Mouse (Mus musculus) macrophage (primary cell): Measurements from ENCODE around the gene Chrnb4. TPM values are rescaled to one million over a fixed set of nuclear protein-coding genes. Genes with fewer than 3 reads are reported as not detected.

ENCODE experiments used
- H3K27ac ChIP-seq: fragments of 350-480 bp; formaldehyde crosslinking; 2 replicates; pipeline ENCODE4 v1.9.0; 2021
- H3K36me3 ChIP-seq: fragments of 350-480 bp; formaldehyde crosslinking; 2 replicates; pipeline ENCODE4 v1.9.0; 2021; ENCODE audit errors: inconsistent target
- H3K4me3 ChIP-seq: fragments of 350-480 bp; formaldehyde crosslinking; 2 replicates; pipeline ENCODE4 v1.9.0; 2021; ENCODE audit errors: inconsistent target
- H3K79me2 ChIP-seq: fragments of 350-480 bp; formaldehyde crosslinking; 2 replicates; pipeline ENCODE4 v1.9.0; 2021; ENCODE audit errors: inconsistent target
- WGBS: methylation state at CpG from one replicate; pipeline ENCODE4 v1.1.7; 2026; ENCODE audit warnings: inconsistent platforms; ENCODE audit not compliant: missing documents; 5-methylcytosine and 5-hydroxymethylcytosine counted together
- polyA plus RNA-seq: library from polyadenylated mRNA; stranded (reverse); fragments of 250-400 nt; gene quantifications from 3 replicates; pipeline ENCODE4 v1.2.4, GENCODE M21; 2018; ENCODE audit warnings: inconsistent platforms

Chrnb4 gene
- polyA plus RNA-seq, 1 experiment from 2014 or later, result not detected

DNA sequence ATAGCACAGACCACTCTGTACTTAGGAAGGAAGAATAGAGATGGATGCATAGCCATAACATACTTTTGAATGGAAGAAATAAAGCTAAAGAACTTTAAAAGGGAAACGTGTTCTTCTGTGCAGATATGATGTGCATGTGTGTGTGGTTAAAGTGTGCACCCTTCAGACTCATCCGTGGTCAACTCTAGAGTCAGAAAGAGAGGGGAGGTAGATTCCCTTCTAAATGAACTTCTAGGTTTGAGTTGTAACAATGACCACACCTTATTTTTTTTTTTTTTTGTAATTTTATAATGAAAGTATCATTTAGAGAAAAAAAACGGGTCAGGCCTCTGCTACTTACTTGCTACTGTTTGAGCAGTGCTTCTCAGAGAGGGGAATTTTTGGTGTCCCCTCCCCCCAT, 58.2 kb downstream of the Chrnb4 start:
- no peak overlapping the region for H3K27ac ChIP-seq
- H3K79me2 ChIP-seq, result no peaks in the 10 kb centered on the region
- no peaks in the 10 kb centered on the region for H3K36me3 ChIP-seq
- 87% methylated on average over 3 of the region's 3 CpGs for WGBS
- no peak overlapping the region for H3K4me3 ChIP-seq

DNA sequence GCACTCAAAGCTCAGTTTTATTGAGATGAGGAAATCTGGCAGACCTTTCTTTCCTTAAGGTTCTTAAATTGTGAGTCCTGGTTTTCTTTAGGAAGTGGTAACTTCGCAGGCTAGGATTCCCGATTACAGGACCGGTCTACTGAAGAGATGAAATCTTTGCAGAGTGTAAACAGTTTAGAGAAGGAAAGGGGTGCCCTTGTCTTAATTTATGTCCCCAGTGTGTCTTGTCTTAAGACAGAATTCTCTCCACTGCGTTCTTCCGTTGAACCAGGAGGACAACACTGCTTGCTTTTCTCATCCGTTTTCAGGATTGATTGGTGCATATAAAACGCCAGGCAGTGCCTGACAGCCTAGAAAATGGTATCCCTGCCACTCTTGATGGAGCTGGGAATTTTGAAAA, 66.2 kb downstream of the Chrnb4 start:
- 36% methylated on average over 7 of the region's 7 CpGs for WGBS
- no peak overlapping the region for H3K27ac ChIP-seq
- H3K36me3 ChIP-seq, result no peaks in the 10 kb centered on the region
- H3K4me3 ChIP-seq, result no peak overlapping the region
- no peaks in the 10 kb centered on the region for H3K79me2 ChIP-seq

DNA sequence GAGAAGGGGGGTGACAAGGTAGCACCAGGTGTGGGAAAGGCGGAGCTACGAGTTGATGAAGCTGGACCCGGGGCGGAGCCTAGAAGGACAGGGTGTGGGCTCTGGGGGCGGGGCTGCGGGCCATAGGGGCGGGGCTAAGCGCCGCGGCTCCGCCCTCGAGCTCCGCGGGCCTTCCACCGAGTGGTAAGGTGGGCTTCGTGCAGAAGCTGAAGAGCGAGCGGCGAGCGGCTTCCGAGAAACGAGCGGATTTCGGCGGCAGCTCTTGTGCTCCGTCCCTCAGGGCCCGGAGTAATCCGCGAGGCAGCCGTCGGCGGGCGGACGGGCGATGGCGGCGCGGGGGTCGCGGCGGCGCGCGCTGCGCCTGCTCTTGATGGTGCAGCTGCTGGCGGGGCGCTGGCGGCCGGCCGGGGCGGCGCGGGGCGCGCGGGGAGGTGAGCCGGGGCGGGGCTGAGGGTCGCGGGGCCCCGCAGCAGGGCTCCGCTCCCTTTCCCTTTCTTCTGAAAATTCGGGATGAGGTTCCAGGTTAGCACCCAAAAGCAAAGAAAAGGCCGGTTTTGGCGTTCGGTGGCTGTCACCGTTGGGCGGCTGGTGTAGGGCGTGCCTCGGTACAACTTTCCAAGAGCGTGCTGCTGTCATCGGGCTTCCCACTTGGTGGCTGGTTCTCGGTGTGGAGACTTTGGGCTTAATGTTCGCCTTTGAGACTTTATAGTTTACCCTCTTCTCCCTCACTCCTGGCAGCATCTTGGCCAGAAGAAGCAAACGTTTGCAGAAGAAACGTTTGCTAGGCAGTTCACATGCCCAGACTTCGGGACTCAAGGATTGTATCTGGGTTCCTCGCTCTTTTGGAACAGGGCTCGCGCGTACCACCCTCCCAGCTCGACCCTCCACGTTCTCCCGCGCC, 67.0 kb downstream of the Chrnb4 start:
- no peaks in the 10 kb centered on the region for H3K36me3 ChIP-seq
- H3K79me2 ChIP-seq, result no peaks in the 10 kb centered on the region
- 2% methylated on average over 73 of the region's 85 CpGs for WGBS
- no peak overlapping the region for H3K27ac ChIP-seq
- no peak overlapping the region for H3K4me3 ChIP-seq

DNA sequence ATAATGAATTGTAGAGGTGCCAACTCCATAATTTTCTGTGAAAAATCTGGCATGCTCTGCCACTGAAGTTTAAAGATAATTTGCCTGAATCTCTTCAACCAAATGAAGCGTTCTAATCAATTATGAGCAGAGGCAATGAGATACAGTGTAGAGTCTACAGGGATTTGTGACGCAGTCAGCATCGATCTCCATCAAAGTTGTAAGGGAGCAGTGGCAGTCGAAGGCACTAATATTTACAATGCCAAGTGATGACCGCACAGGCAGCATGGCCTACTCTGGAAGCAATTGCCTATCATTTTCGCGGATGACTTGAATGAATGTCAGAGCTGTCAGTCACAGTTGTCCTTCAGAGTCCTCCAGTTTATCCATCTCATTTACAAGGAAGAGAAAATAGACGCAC, 67.9 kb downstream of the Chrnb4 start, which contains the start of gene Chrna5:
Chrna5 (plus strand) TSS at position 207 of the 400 bp plus-strand sequence.
- Histone ChIP-seq H3K79me2 (no peaks in the 10 kb centered on the region), H3K36me3 (no peaks in the 10 kb centered on the region), H3K27ac (no peak within 1 kb of the TSS), H3K4me3 (no peak within 1 kb of the TSS)
- WGBS, result 74% methylated on average over 8 of the region's 8 CpGs

Other genes with a start within 250 kb of the Chrnb4 start
- 14.5 to 26.7 TPM (median 24.9 TPM) in 3 replicates for gene Ireb2, start 185.0 kb downstream of the Chrnb4 start, polyA plus RNA-seq
- gene Hykk, start 131.5 kb downstream of the Chrnb4 start, polyA plus RNA-seq, result 0.05 to 0.30 TPM (median 0.21 TPM) in 3 replicates
- gene Psma4, start 98.0 kb downstream of the Chrnb4 start, polyA plus RNA-seq, result 158 to 208 TPM (median 197 TPM) in 3 replicates
- gene AY074887, start 97.8 kb downstream of the Chrnb4 start, polyA plus RNA-seq, result not detected in 3 replicates
- not detected in 3 replicates for gene Chrna5, start 67.9 kb downstream of the Chrnb4 start, polyA plus RNA-seq
- gene Chrna3, start 22.2 kb downstream of the Chrnb4 start, polyA plus RNA-seq, result not detected in 3 replicates
- 35.8 to 55.3 TPM (median 43.9 TPM) in 3 replicates for gene Ube2q2, start 100.1 kb upstream of the Chrnb4 start, polyA plus RNA-seq
- gene Fbxo22, start 160.1 kb upstream of the Chrnb4 start, polyA plus RNA-seq, result 38.0 to 41.7 TPM (median 41.3 TPM) in 3 replicates